Mouse (Mus musculus) limb, embryonic 11.5 days (tissue): ENCODE results near the gene Pld5. TPM values are rescaled to one million over a fixed set of nuclear protein-coding genes. Genes with fewer than 3 reads are reported as not detected.

Source experiments
- ATAC-seq: fragments of 200-750 bp; cut with Nextera tagmentation; 2 replicates; pipeline ENCODE4 v1.8.0; 2017; ENCODE audit warnings: low read depth; ENCODE audit not compliant: insufficient number of reproducible peaks, low FRiP score, low TSS enrichment
- DNase-seq: peaks from one replicate; pipeline ENCODE4 v3.0.0-alpha.2; 2015; ENCODE audit warnings: low spot score
- H3K27ac ChIP-seq: fragments of 300-500 bp; sonication (generic); replicated peaks from 2 replicates; pipeline ENCODE4 v1.5.1; 2014; ENCODE audit warnings: low read depth, mild to moderate bottlenecking, low read length
- H3K27me3 ChIP-seq: fragments of 300-500 bp; sonication (generic); 2 replicates; pipeline ENCODE4 v1.6.1; 2014; ENCODE audit warnings: mild to moderate bottlenecking, low read length, mixed read lengths; ENCODE audit not compliant: control insufficient read depth, insufficient read depth
- H3K36me3 ChIP-seq: fragments of 300-500 bp; sonication (generic); 2 replicates; pipeline ENCODE4 v1.6.1; 2014; ENCODE audit warnings: mild to moderate bottlenecking, low read length, moderate library complexity, mixed read lengths; ENCODE audit not compliant: control insufficient read depth, insufficient read depth
- H3K4me1 ChIP-seq: fragments of 300-500 bp; sonication (generic); 2 replicates; pipeline ENCODE4 v1.6.1; 2014; ENCODE audit warnings: low read length, mixed read lengths; ENCODE audit not compliant: control insufficient read depth, insufficient read depth
- H3K4me2 ChIP-seq: fragments of 300-500 bp; sonication (generic); 2 replicates; pipeline ENCODE4 v1.6.1; 2014; ENCODE audit warnings: low read depth, mild to moderate bottlenecking, moderate library complexity; ENCODE audit not compliant: severe bottlenecking
- H3K4me3 ChIP-seq: fragments of 300-500 bp; sonication (generic); 2 replicates; pipeline ENCODE4 v1.5.1; 2014; ENCODE audit warnings: low read depth, low read length
- H3K9ac ChIP-seq: fragments of 300-500 bp; sonication (generic); 2 replicates; pipeline ENCODE4 v1.6.1; 2014; ENCODE audit warnings: mild to moderate bottlenecking, low read length
- H3K9me3 ChIP-seq: fragments of 300-500 bp; sonication (generic); 2 replicates; pipeline ENCODE4 v1.6.1; 2016; ENCODE audit warnings: low read length; ENCODE audit not compliant: control insufficient read depth
- WGBS: fragments of 180-500 bp; shearing (Covaris S2); extraction: QIAGEN DNeasy Blood & Tissue Kit; methylation state at CpG from one replicate; pipeline ENCODE4 v1.1.7; 2014; 5-methylcytosine and 5-hydroxymethylcytosine counted together
- polyA plus RNA-seq: library from polyadenylated mRNA; unstranded; fragments of >200 nt; fragmentation: Nextera tagmentation; extraction: Ambion mirVana; gene quantifications from 2 replicates; pipeline ENCODE4 v1.2.1, GENCODE M21; 2014

The Pld5 gene
- polyA plus RNA-seq, 1 experiment from 2014 or later = 0.16 TPM

GRCm38 (mm10) chr1:176082306-176082705, 192.8 kb downstream of the Pld5 start:
- ATAC-seq = no peak
- DNase-seq = no peak
- no peak overlapping the region for H3K4me2 ChIP-seq
- H3K36me3 ChIP-seq = no peaks in the 10 kb centered on the region
- H3K9ac ChIP-seq = no peak overlapping the region
- no peaks in the 10 kb centered on the region for H3K9me3 ChIP-seq
- 53% methylated on average over 4 of the region's 4 CpGs for WGBS
- H3K4me1 ChIP-seq = no peaks in the 10 kb centered on the region
- H3K27ac ChIP-seq = no peak overlapping the region
- H3K4me3 ChIP-seq = no peak overlapping the region
- H3K27me3 ChIP-seq = no peaks in the 10 kb centered on the region

GRCm38 (mm10) chr1:176080969-176081368, 194.1 kb downstream of the Pld5 start:
- Histone ChIP-seq H3K4me2 (no peak overlapping the region), H3K27ac (no peak overlapping the region), H3K4me3 (no peak overlapping the region), H3K9ac (no peak overlapping the region), H3K9me3 (no peaks in the 10 kb centered on the region), H3K4me1 (no peaks in the 10 kb centered on the region), H3K36me3 (no peaks in the 10 kb centered on the region), H3K27me3 (no peaks in the 10 kb centered on the region)
- WGBS = 91% methylated on average over 2 of the region's 2 CpGs
- no peak for DNase-seq
- no peak for ATAC-seq

GRCm38 (mm10) chr1:176078410-176078809, 196.7 kb downstream of the Pld5 start:
- no peak for DNase-seq
- no peak overlapping the region for H3K4me3 ChIP-seq
- 93% methylated on average over 7 of the region's 7 CpGs for WGBS
- no peak overlapping the region for H3K9ac ChIP-seq
- H3K36me3 ChIP-seq = no peaks in the 10 kb centered on the region
- no peak overlapping the region for H3K27ac ChIP-seq
- no peaks in the 10 kb centered on the region for H3K27me3 ChIP-seq
- no peak overlapping the region for H3K4me2 ChIP-seq
- no peaks in the 10 kb centered on the region for H3K4me1 ChIP-seq
- ATAC-seq = no peak
- no peaks in the 10 kb centered on the region for H3K9me3 ChIP-seq

GRCm38 (mm10) chr1:176076799-176077198, 198.3 kb downstream of the Pld5 start:
- DNase-seq (no peak), ATAC-seq (no peak)
- H3K9me3 ChIP-seq = no peaks in the 10 kb centered on the region
- no peak overlapping the region for H3K9ac ChIP-seq
- H3K4me2 ChIP-seq = no peak overlapping the region
- H3K4me3 ChIP-seq = no peak overlapping the region
- H3K27me3 ChIP-seq = no peaks in the 10 kb centered on the region
- no peak overlapping the region for H3K27ac ChIP-seq
- no peaks in the 10 kb centered on the region for H3K36me3 ChIP-seq
- no peaks in the 10 kb centered on the region for H3K4me1 ChIP-seq

- H3K9ac ChIP-seq = no peak overlapping the region
- no peaks in the 10 kb centered on the region for H3K4me1 ChIP-seq
- H3K4me2 ChIP-seq = no peak overlapping the region
- H3K27me3 ChIP-seq = no peaks in the 10 kb centered on the region
- DNase-seq (no peak), ATAC-seq (no peak)
- no peaks in the 10 kb centered on the region for H3K9me3 ChIP-seq
- H3K36me3 ChIP-seq = no peaks in the 10 kb centered on the region
- no peak overlapping the region for H3K27ac ChIP-seq
- no peak overlapping the region for H3K4me3 ChIP-seq
Observed at GRCm38 (mm10) chr1:176075810-176076209, 199.3 kb downstream of the Pld5 start.

- H3K4me1 ChIP-seq = no peaks in the 10 kb centered on the region
- H3K9me3 ChIP-seq = no peaks in the 10 kb centered on the region
- H3K4me2 ChIP-seq = no peak overlapping the region
- H3K27me3 ChIP-seq = no peaks in the 10 kb centered on the region
- H3K4me3 ChIP-seq = no peak overlapping the region
- WGBS = 74% methylated on average over 1 of the region's 1 CpGs
- DNase-seq (no peak), ATAC-seq (no peak)
- H3K36me3 ChIP-seq = no peaks in the 10 kb centered on the region
- no peak overlapping the region for H3K9ac ChIP-seq
- H3K27ac ChIP-seq = no peak overlapping the region
Observed at GRCm38 (mm10) chr1:176075409-176075808, 199.7 kb downstream of the Pld5 start.

GRCm38 (mm10) chr1:176074526-176074925, 200.6 kb downstream of the Pld5 start:
- H3K27me3 ChIP-seq = no peaks in the 10 kb centered on the region
- ATAC-seq (no peak), DNase-seq (no peak)
- H3K9ac ChIP-seq = no peak overlapping the region
- H3K36me3 ChIP-seq = no peaks in the 10 kb centered on the region
- WGBS = 82% methylated on average over 5 of the region's 5 CpGs
- no peak overlapping the region for H3K27ac ChIP-seq
- H3K4me2 ChIP-seq = no peak overlapping the region
- H3K4me1 ChIP-seq = no peaks in the 10 kb centered on the region
- H3K4me3 ChIP-seq = no peak overlapping the region
- H3K9me3 ChIP-seq = no peaks in the 10 kb centered on the region

- Histone ChIP-seq H3K27me3 (no peaks in the 10 kb centered on the region), H3K9ac (no peak overlapping the region), H3K27ac (no peak overlapping the region), H3K9me3 (no peaks in the 10 kb centered on the region), H3K4me3 (no peak overlapping the region), H3K36me3 (no peaks in the 10 kb centered on the region), H3K4me2 (no peak overlapping the region), H3K4me1 (no peaks in the 10 kb centered on the region)
- ATAC-seq = no peak
- no peak for DNase-seq
Observed at GRCm38 (mm10) chr1:176065281-176065680, 209.8 kb downstream of the Pld5 start.

- no peaks in the 10 kb centered on the region for H3K27me3 ChIP-seq
- DNase-seq (no peak), ATAC-seq (no peak)
- no peak overlapping the region for H3K4me2 ChIP-seq
- no peaks in the 10 kb centered on the region for H3K4me1 ChIP-seq
- H3K9ac ChIP-seq = no peak overlapping the region
- no peak overlapping the region for H3K27ac ChIP-seq
- no peaks in the 10 kb centered on the region for H3K9me3 ChIP-seq
- no peaks in the 10 kb centered on the region for H3K36me3 ChIP-seq
- no peak overlapping the region for H3K4me3 ChIP-seq
Observed at GRCm38 (mm10) chr1:176064471-176064870, 210.6 kb downstream of the Pld5 start.
